ENCODE assay signal across 8 mouse cellular contexts in the genomic region with DNA sequence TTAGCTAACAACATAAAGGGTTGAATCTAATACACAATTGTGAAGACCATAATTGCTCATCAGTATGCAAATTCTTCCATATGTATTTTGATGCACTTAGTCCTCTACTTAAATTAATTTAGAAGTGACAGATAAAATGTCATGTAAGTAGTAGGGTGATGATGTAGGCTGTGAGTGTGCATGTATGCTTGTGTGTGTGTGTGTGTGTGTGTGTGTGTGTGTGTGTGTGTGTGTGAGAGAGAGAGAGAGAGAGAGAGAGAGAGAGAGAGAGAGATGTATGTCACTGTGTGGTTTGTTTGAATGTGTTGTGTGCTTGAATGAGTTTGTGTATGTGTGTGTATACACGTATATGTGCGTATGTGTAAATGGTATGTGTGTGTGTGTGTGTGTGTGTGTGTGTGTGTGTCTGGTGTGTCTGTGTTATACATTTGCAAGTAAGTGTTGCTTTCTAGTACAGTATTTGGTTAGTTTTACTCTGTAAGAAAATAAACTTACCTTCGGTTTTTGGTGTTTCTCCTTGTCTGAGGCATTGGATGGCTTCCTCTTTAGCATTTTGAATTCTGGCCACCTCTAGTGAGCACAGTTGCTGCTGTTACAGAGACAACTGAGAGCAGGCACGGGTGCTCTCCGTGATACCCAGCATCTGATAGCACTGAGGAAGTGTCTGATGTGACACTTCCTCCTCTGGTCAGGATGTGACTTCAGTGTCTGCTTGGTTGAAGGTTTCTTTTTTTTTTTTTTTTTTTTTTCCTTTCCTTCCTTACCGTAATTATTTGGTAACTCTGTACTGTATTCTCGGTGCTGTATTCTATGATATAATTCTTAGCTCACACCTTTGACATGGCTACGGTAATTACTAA.
DNase-seq lines count a peak whose midpoint lies in the region; ATAC-seq lines count a peak whose summit lies in the region.

No protein-coding gene starts in this region.

- peak overlapping the region; percentile 20; the same call in 1 of the 2 replicates for H3K4me2 ChIP-seq in heart, embryonic 16.5 days (ENCODE audit: low read depth, low read length)

- H3K9ac ChIP-seq in heart, embryonic 16.5 days (ENCODE audit: low read length) = no peak overlapping the region

- intact Hi-C loops in left cerebral cortex, postnatal 25 days (cut with DNase I) = no loop called here
- intact Hi-C loops in left cerebral cortex, postnatal 36 days (cut with DNase I) = no loop called here

- ATAC-seq in heart, embryonic 16.5 days (replicated peaks; ENCODE audit: extremely low read depth, insufficient read depth, low FRiP score) = peak; percentile 70; the same call in 1 of the 2 replicates

- no peaks in the 10 kb centered on the region for H3K36me3 ChIP-seq in heart, embryonic 16.5 days (ENCODE audit: control insufficient read depth, insufficient read depth)
- no peaks in the 10 kb centered on the region for H3K36me3 ChIP-seq in hindbrain, embryonic 10.5 days

- H3K27me3 ChIP-seq in heart, embryonic 16.5 days (ENCODE audit: control insufficient read depth, insufficient read depth, low read length) = no peaks in the 10 kb centered on the region
- no peaks in the 10 kb centered on the region for H3K27me3 ChIP-seq in hindbrain, embryonic 10.5 days (ENCODE audit: insufficient read depth, poor library complexity, severe bottlenecking)

- no peak overlapping the region for H3K27ac ChIP-seq in heart, embryonic 16.5 days (ENCODE audit: low read length)
- no peak overlapping the region for H3K27ac ChIP-seq in hindbrain, embryonic 10.5 days

- DNase-seq in left cerebral cortex, postnatal 25 days (ENCODE audit: low spot score in 2 of 2) = peak; percentile 5 to 14
- no peak for DNase-seq in left cerebral cortex, postnatal 36 days (ENCODE audit: low spot score in 2 of 2)
- peak; percentile 64 for DNase-seq in lung, postnatal 36 days
- peak; percentile 40 to 52 for DNase-seq in thymus, postnatal 10 days (ENCODE audit: low spot score in 2 of 2)
- DNase-seq in urinary bladder, postnatal 4 days (ENCODE audit: low spot score in 2 of 2) = no peak
- no peak for DNase-seq in hindbrain, embryonic 10.5 days (ENCODE audit: low spot score)
- DNase-seq in cerebellum, adult 18-20 months = no peak

- H3K4me1 ChIP-seq in heart, embryonic 16.5 days (ENCODE audit: control insufficient read depth, insufficient read depth, low read length) = no peaks in the 10 kb centered on the region
- H3K4me1 ChIP-seq in hindbrain, embryonic 10.5 days (replicated peaks) = no peaks in the 10 kb centered on the region

- H3K9me3 ChIP-seq in heart, embryonic 16.5 days (replicated peaks; ENCODE audit: control insufficient read depth, low read length) = no peaks in the 10 kb centered on the region
- no peaks in the 10 kb centered on the region for H3K9me3 ChIP-seq in hindbrain, embryonic 10.5 days

- WGBS in heart, embryonic 16.5 days = 60% methylated on average over 8 of the region's 8 CpGs
- WGBS in hindbrain, embryonic 10.5 days = 83% methylated on average over 8 of the region's 8 CpGs

- peak overlapping the region; percentile 1; the same call in 1 of the 2 replicates for H3K4me3 ChIP-seq in heart, embryonic 16.5 days (ENCODE audit: low read length)
- no peak overlapping the region for H3K4me3 ChIP-seq in hindbrain, embryonic 10.5 days

Comparison
In these comparisons a context has a peak if more than half of its experiments do, and no peak if none do; other contexts are left out.
1. DNase-seq: peak in left cerebral cortex, postnatal 25 days (2 of 2), lung, postnatal 36 days (single experiment) and thymus, postnatal 10 days (2 of 2); none in left cerebral cortex, postnatal 36 days (0 of 2), urinary bladder, postnatal 4 days (0 of 2), hindbrain, embryonic 10.5 days (single experiment) and cerebellum, adult 18-20 months (0 of 2).